Mouse (Mus musculus) ZHBTc4 (cell line): Measurements from ENCODE around the gene Sufu.

Experiments
- DNase-seq: peaks from one replicate; pipeline ENCODE4 v3.0.0-alpha.2; 2011; ENCODE audit warnings: low read depth, low spot score

The Sufu gene

GRCm38 (mm10) chr19:46463446-46463845 is 66.8 kb downstream of the Sufu start:
- no peak for DNase-seq

- DNase-seq, result no peak
These were observed 69.5 kb downstream of the Sufu start for GRCm38 (mm10) chr19:46466160-46466559.

- DNase-seq, result no peak
These were observed 70.4 kb downstream of the Sufu start for GRCm38 (mm10) chr19:46467051-46467503.

- peak; percentile 58 for DNase-seq
These were observed 73.9 kb downstream of the Sufu start for GRCm38 (mm10) chr19:46470364-46471240.

- DNase-seq, result no peak
These were observed 74.8 kb downstream of the Sufu start for GRCm38 (mm10) chr19:46471324-46472093.

GRCm38 (mm10) chr19:46477432-46477845 is 80.7 kb downstream of the Sufu start:
- peak; percentile 57 for DNase-seq

GRCm38 (mm10) chr19:46478242-46478641 is 81.5 kb downstream of the Sufu start:
- peak; percentile 19 for DNase-seq

- peak; percentile 58 for DNase-seq
These were observed 82.1 kb downstream of the Sufu start for GRCm38 (mm10) chr19:46478826-46479225.

GRCm38 (mm10) chr19:46479306-46480075 is 82.8 kb downstream of the Sufu start:
- DNase-seq, result peak; percentile 62

- no peak for DNase-seq
These were observed 84.1 kb downstream of the Sufu start for GRCm38 (mm10) chr19:46480624-46481345.

- DNase-seq, result no peak
These were observed 84.7 kb downstream of the Sufu start for GRCm38 (mm10) chr19:46481352-46481751.

GRCm38 (mm10) chr19:46481756-46482155 is 85.1 kb downstream of the Sufu start:
- no peak for DNase-seq

GRCm38 (mm10) chr19:46482896-46483516 is 86.3 kb downstream of the Sufu start:
- DNase-seq, result peak; percentile 57

- no peak for DNase-seq
These were observed 87.1 kb downstream of the Sufu start for GRCm38 (mm10) chr19:46483701-46484328.

- no peak for DNase-seq
These were observed 87.8 kb downstream of the Sufu start for GRCm38 (mm10) chr19:46484518-46484917.

GRCm38 (mm10) chr19:46485847-46486246 is 89.2 kb downstream of the Sufu start:
- DNase-seq, result no peak

GRCm38 (mm10) chr19:46486709-46487108 is 90.0 kb downstream of the Sufu start:
- peak; percentile 15 for DNase-seq

GRCm38 (mm10) chr19:46489448-46489847 is 92.8 kb downstream of the Sufu start:
- no peak for DNase-seq

GRCm38 (mm10) chr19:46490634-46491033 is 93.9 kb downstream of the Sufu start:
- peak; percentile 95 for DNase-seq

GRCm38 (mm10) chr19:46495136-46495535 is 98.4 kb downstream of the Sufu start:
- DNase-seq, result no peak
